Mouse (Mus musculus) liver, embryonic 11.5 days (tissue): ENCODE data around the gene Vav2. TPM values are rescaled to one million over a fixed set of nuclear protein-coding genes. Genes with fewer than 3 reads are reported as not detected.

Source experiments
- microRNA-seq: library from miRNA; unstranded; fragments of <30 nt; microRNA quantifications from one replicate; pipeline ENCODE4, GENCODE M21; 2017; ENCODE audit warnings: borderline number of aligned reads
- polyA plus RNA-seq: library from polyadenylated mRNA; unstranded; fragments of >200 nt; fragmentation: Nextera tagmentation; extraction: Ambion mirVana; gene quantifications from 2 replicates; pipeline ENCODE4 v1.2.1, GENCODE M21; 2014

Gene Vav2
- polyA plus RNA-seq, 1 experiment from 2014 or later, result 6.0 TPM

Small RNA genes within 50 kb of the gene (microRNA-seq; reads per million reads assigned to microRNA genes)
- gene Gm24049 (1.4 reads per million), gene Mir7578 (not detected)

Other genes starting within 250 kb of the Vav2 start
- 38.0 and 40.6 TPM in 2 replicates for gene Sardh, start 178.7 kb downstream of the Vav2 start, polyA plus RNA-seq
- gene Brd3os, start 15.3 kb upstream of the Vav2 start, polyA plus RNA-seq, result 2.2 and 2.8 TPM in 2 replicates
- 111 and 113 TPM in 2 replicates for gene Brd3, start 80.6 kb upstream of the Vav2 start, polyA plus RNA-seq
- gene Wdr5, start 88.1 kb upstream of the Vav2 start, polyA plus RNA-seq, result 76.7 and 78.0 TPM in 2 replicates
- 5.2 and 5.5 TPM in 2 replicates for gene Rxra, start 249.4 kb upstream of the Vav2 start, polyA plus RNA-seq